Mouse (Mus musculus): Measurements from ENCODE around the gene Nudt8.
"Not testable (repeated sequence)": the region's sequence is repeated elsewhere in the genome, so short reads cannot be mapped to it uniquely, and the experiment has no call there.

Gene Nudt8

GRCm38 (mm10) chr19:4000119-4000900 is at the start of gene Nudt8, which contains the start of gene Gm49405:
Gene Nudt8, plus strand, starts transcription at chr19:4000580.
Gene Gm49405, plus strand, starts transcription at chr19:4000626.
- peak; percentile 96 to 97 for DNase-seq (ENCODE audit: low spot score in 2 of 2)

- no peak for DNase-seq (ENCODE audit: low spot score in 2 of 2)
These were observed 48.9 kb upstream of the Nudt8 start for GRCm38 (mm10) chr19:3951461-3951860.

- no peak for DNase-seq (ENCODE audit: low spot score in 2 of 2)
These were observed 48.3 kb upstream of the Nudt8 start for GRCm38 (mm10) chr19:3952099-3952498.

- DNase-seq (ENCODE audit: low spot score in 2 of 2), result no peak
These were observed 45.3 kb upstream of the Nudt8 start for GRCm38 (mm10) chr19:3955033-3955432.

GRCm38 (mm10) chr19:3955804-3956203 is 44.6 kb upstream of the Nudt8 start:
- DNase-seq (ENCODE audit: low spot score in 2 of 2), result no peak

- DNase-seq (ENCODE audit: low spot score in 2 of 2), result not testable (repeated sequence)
These were observed 42.9 kb upstream of the Nudt8 start for GRCm38 (mm10) chr19:3957296-3958036.

GRCm38 (mm10) chr19:3958470-3958869 is 41.9 kb upstream of the Nudt8 start, which contains the start of gene Aldh3b3:
Gene Aldh3b3, plus strand, starts transcription at chr19:3958645.
- DNase-seq (ENCODE audit: low spot score in 2 of 2), result no peak

- DNase-seq (ENCODE audit: low spot score in 2 of 2), result no peak
These were observed 41.4 kb upstream of the Nudt8 start for GRCm38 (mm10) chr19:3959030-3959429.

GRCm38 (mm10) chr19:3960211-3960610 is 40.2 kb upstream of the Nudt8 start:
- DNase-seq (ENCODE audit: low spot score in 2 of 2), result no peak

GRCm38 (mm10) chr19:3961805-3962204 is 38.6 kb upstream of the Nudt8 start:
- DNase-seq (ENCODE audit: low spot score in 2 of 2), result not testable (repeated sequence)

GRCm38 (mm10) chr19:3962469-3962868 is 37.9 kb upstream of the Nudt8 start:
- DNase-seq (ENCODE audit: low spot score in 2 of 2), result peak in 1 of 2 experiments; percentile 70

GRCm38 (mm10) chr19:3964030-3964429 is 36.4 kb upstream of the Nudt8 start:
- DNase-seq (ENCODE audit: low spot score in 2 of 2), result no peak

GRCm38 (mm10) chr19:3966330-3967075 is 33.9 kb upstream of the Nudt8 start:
- DNase-seq (ENCODE audit: low spot score in 2 of 2), result no peak

- no peak for DNase-seq (ENCODE audit: low spot score in 2 of 2)
These were observed 33.1 kb upstream of the Nudt8 start for GRCm38 (mm10) chr19:3967258-3967657.

GRCm38 (mm10) chr19:3972229-3972628 is 28.2 kb upstream of the Nudt8 start, which contains the start of gene Aldh3b2:
Gene Aldh3b2, plus strand, starts transcription at chr19:3972328.
- peak in 1 of 2 experiments; percentile 67 for DNase-seq (ENCODE audit: low spot score in 2 of 2)

- DNase-seq (ENCODE audit: low spot score in 2 of 2), result not testable (repeated sequence)
These were observed 25.8 kb upstream of the Nudt8 start for GRCm38 (mm10) chr19:3974608-3975007.

GRCm38 (mm10) chr19:3975866-3976265 is 24.5 kb upstream of the Nudt8 start:
- DNase-seq (ENCODE audit: low spot score in 2 of 2), result no peak

- peak; percentile 70 to 84 for DNase-seq (ENCODE audit: low spot score in 2 of 2)
These were observed 20.1 kb upstream of the Nudt8 start for GRCm38 (mm10) chr19:3980309-3980708.

GRCm38 (mm10) chr19:3980917-3981316 is 19.5 kb upstream of the Nudt8 start:
- DNase-seq (ENCODE audit: low spot score in 2 of 2), result no peak

- no peak for DNase-seq (ENCODE audit: low spot score in 2 of 2)
These were observed 16.7 kb upstream of the Nudt8 start for GRCm38 (mm10) chr19:3983527-3984200.

GRCm38 (mm10) chr19:3985261-3985681 is 15.1 kb upstream of the Nudt8 start:
- DNase-seq (ENCODE audit: low spot score in 2 of 2), result no peak
